Mouse (Mus musculus): ENCODE measurements at regions not wholly inside any gene's neighbourhood (a gene's known extent, or its start where the extent isn't known, plus 50 kb on each side); places are given as distances from the start of the nearest gene placed in this dataset.

DNA sequence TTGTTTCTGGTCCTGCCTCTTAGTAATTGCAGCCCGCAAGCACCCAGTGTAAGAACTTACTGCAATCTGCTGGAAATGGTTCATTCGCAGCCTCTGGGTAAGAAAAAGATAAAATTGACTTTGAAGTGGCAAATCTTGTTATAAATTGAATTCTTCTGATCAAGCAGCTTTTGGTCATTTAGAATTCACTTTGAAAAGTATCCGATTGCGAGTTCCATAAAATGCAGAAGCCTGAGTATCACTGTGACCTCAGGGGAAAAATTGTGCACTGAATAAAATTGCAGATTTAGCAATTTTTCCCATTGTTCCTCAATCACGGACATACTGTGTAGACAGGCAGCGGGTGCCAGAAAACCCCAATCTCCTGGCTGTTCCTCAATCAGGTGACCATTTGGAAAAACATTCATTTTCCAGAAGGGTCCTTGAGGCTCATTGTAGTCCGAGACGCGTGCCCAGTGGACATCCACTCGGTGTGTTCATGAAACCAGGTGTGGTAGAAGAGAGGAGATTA is 320.4 kb downstream of the Cmpk2 start:
- in situ Hi-C loops (cut with MboI, MseI), result no loop called here

DNA sequence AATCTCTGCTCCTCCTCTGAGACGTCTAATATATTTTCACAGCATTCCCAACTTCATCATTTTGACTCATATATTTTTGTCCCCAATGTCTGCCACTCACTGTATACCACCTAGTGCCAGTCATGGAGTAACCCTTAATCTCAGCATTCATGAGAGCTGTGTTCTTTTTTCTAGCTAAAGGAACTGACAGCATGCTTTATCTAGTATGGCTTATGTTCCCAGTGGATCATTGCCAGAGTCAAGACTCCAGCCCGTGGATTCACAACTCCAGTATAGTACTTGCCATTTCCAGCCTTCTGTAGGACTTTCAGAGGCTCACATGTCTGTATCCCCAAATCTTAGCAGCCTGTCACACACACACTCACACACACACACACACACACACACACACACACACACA is 316.5 kb downstream of the Cmpk2 start:
- in situ Hi-C loops (cut with MboI, MseI), result no loop called here

DNA sequence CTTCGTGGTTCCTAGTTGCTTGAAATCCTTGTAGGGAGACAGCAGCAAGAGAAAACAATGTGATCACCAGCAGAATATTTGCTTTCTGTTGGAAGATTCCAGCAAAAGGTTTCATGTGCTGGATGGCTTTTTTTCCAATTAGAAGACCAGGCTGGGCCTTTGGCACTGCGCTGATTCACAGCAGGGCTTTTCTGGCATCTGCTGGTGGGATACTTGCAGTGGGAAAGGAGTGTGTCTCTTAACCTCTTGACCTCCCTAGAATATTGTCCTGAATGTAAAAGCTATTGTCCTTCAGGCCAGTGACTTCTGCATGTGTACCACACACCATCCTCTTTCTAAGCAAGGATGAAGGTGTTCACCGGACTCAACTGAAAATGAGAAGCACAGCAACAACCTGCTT is 315.4 kb downstream of the Cmpk2 start:
- in situ Hi-C loops (cut with MboI, MseI), result no loop called here

DNA sequence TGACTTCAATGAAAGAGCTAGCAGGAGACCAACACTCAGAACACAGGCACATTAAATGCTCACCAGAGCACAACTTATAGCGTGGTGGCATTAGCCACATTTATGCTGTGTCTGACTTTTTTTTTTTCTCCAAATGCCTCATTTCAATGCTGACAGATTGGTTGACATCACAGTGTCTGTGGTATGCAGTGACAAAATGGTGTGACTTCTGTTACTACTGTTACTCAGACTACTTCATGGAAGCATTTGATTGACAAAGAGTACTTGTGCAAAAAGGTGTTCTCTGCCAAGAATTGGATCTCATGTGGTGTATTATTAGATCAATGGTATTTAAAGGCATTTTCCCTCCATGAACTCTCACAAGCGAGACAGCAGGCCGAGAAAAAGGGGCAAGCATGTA is 314.8 kb downstream of the Cmpk2 start:
- in situ Hi-C loops (cut with MboI, MseI), result no loop called here

DNA sequence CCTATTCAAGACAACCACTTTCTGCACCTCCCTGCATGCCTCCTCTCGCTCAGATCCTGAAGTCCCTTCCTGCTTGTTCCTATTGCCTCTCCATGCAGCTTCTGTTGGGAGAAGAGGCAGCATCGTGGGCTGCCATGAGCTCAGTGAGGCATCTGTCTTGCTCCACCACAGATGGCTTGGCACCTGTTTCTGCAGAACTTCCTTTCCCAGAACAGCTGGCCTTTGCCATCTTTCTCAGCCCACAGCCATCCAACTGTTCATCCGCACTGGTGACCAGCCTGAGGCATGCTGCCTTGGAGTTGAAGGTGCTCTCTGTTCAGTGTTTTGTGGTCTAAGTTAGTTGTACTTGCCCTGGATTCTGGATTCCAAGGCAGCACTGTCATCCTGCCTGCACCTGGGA is 312.5 kb downstream of the Cmpk2 start:
- in situ Hi-C loops (cut with MboI, MseI), result no loop called here

DNA sequence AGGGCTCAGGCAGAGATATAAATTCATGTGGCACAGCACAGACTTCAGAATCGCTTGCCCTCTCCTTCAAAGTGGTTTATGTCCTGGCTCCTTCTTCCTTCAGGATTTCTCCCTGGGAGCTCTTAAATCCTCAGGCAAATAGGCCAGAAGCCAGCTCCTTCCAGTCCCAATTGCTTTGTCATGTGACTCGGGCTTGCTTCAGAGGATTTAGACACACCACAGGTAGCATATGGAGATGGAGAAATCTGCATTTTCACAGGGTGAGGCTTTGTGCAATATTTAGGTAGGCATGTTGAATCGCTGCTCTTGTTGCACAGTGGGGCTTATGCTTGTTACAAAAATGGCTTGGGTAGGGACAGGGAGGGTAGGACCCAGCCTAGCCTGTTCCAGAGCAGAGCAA is 309.8 kb downstream of the Cmpk2 start:
- in situ Hi-C loops (cut with MboI, MseI), result no loop called here

DNA sequence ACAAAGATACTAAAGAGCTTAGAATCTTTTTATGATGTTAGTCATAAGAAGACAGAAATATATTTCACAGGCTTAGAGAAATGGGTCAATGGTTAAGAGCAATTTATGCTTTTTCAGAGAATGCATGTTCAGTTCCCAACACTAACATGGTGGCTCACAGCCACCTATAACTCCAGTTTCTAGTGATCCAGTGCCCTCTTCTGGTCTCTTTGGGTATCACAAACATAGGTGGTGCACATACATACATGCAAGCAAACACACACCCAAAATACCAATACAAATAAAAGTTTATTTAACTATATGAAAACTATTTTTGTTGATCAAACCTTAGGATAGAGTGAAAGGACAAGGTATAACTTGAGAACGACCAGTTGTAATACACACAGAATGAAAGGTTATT is 308.0 kb downstream of the Cmpk2 start:
- in situ Hi-C loops (cut with MboI, MseI), result no loop called here

DNA sequence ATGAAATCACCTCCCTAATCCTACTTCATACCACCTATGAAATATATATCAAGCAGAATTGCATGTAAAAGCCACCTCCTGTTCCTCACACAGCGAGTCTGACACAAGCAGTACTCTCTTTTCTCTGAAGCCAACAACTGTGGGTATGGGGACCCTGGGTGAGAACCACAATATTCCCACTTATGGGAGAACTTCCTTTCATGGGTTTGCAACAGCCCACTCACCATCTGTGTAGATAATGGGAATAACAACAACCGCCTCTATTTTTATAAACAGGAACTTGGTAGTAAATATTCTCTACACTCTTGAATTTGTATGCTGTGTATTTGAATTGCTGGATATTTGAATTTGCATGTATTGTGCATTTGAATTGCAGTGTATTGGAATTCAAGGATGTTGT is 305.0 kb downstream of the Cmpk2 start:
- in situ Hi-C loops (cut with MboI, MseI), result no loop called here

DNA sequence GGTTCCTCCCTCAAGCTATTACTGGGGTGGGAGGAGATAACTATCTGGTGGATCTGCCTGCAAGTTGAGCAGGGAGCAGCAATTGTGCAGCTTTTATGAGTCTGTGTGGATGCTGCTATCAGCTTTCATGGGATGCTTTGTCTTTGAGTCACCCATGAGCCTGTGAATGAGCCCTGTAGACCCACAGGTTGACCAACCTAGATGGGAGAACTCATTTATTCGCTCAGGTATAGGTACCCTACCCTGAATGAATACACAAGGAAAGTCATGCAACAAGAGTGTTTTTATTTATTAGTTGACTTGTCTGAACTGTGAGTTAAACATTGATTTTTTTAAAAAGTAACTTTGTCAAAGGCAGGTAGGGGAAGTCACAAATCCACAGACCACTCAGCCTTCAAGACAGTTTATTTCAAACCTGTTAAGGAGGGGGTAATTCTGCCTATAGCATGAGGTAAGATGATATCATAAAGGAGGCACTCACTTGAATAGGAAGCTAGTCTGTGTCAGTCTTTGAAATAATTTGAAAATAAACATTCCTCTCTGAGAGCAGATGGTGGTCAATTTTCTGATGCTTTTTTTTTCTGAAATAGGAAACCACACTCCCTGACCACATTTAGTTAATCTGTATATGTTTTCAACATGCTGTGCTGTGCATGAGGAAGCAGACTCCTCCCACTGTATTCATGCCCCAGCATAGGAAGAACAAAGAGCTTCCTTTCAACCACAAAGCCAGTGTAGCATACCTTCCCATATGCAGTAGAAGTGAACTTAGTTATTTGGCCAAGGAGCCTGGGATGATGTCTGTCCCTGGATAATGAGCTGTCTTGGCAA is 302.0 kb downstream of the Cmpk2 start:
- in situ Hi-C loops (cut with MboI, MseI), result no loop called here

DNA sequence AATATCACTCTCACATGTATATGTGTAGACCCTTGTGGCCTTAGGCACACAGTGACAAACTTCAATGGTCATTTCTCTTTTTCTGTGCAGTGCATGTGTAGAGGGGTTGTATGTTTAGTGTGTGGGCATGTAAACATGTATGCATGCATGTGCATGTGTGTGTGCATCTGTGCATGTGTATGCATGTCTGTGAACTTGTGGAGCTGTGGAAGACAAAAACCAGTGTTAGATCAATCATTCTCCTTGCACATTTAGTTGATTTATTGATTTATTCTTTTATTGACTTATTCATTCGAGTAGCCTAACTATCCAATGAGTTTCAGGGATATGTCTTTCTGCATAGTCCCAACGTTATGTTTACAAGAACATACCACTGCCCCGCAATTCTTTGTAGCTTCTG is 298.5 kb downstream of the Cmpk2 start:
- in situ Hi-C loops (cut with MboI, MseI), result no loop called here

DNA sequence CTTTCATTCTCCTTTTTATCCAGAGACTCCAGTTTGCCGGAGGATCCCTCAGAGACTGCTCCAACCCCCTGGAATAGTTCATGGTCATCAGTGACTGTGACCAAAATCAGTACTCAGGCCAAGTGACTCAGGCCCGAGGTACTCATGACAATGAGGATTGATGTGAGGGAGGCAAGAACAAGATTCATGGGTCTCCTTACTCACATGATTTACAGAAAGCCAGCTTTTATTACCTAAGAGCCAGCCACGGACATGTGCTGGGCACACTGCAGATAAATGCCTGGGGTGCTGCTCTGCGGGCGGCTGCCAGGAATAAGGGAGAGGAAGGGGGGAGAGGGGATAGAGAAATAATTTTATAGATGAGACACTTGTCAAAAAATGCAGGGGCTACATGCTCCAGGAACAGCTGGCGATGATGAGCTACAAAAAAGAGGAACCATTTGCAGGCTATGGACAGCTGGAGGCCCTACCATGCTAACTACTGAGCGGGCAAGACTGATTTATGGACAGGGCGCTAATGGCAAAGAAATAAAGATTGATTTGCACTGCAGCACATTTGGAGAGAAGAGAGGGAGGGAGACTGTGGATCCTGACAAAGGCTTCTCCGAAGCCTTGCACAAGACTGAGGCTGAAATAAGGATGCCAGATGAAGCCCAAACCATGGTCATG is 289.8 kb downstream of the Cmpk2 start:
- in situ Hi-C loops (cut with MboI, MseI), result no loop called here

DNA sequence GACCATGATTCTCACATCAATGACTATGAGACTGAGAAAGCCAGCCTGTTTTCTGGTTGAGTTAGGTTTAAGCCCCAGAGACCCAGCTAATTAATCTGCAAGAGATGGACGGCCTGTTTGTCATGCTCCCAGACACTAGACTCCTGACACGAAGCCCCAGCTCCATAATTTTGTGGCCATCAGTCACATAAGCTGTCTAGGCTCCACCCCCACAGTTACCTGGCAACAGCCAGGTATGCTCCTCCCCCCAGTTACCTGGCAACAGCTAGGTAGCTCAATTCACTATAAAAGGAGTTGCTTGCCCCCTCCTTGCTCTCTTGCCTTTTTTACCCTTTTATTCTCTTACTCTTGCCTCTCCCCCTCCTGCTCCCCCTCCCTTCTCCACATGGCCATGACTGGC is 287.3 kb downstream of the Cmpk2 start:
- in situ Hi-C loops (cut with MboI, MseI), result no loop called here

DNA sequence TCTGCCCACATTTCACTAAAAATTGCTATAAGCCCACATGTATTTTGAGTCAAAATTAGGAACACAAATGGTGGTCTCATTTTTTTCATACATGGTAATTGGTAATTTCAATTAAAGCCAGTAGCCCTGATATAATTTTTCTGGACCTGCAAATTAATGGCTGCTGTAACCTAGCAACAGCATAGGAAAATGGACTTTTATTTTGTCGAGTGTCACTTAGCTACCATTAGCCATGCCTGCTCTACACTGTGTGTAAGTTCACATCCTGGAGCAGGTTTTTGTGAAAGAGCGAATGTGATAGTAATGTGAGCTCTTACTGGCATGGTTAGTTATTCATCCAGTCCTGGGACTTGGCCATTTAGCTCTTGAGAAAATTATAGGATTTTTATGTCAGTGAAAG is 285.6 kb downstream of the Cmpk2 start:
- in situ Hi-C loops (cut with MboI, MseI), result no loop called here

DNA sequence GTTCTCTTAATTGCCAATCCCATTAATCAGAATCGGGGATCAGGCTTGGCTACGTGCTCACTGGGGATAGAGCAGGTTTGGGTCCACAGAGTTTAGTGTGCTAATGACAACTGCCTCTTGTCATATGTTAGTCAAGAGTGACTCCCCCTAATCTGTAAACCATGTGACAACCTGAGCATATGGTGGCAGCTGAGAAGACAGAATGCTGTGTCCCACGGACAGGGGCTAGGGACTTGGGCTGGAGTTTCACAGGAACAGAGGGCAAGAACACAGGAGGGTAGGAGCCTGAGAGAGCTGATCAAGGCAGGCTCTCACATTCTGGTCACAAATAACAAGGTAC is 265.5 kb downstream of the Cmpk2 start:
- in situ Hi-C loops (cut with MboI, MseI), result no loop called here

DNA sequence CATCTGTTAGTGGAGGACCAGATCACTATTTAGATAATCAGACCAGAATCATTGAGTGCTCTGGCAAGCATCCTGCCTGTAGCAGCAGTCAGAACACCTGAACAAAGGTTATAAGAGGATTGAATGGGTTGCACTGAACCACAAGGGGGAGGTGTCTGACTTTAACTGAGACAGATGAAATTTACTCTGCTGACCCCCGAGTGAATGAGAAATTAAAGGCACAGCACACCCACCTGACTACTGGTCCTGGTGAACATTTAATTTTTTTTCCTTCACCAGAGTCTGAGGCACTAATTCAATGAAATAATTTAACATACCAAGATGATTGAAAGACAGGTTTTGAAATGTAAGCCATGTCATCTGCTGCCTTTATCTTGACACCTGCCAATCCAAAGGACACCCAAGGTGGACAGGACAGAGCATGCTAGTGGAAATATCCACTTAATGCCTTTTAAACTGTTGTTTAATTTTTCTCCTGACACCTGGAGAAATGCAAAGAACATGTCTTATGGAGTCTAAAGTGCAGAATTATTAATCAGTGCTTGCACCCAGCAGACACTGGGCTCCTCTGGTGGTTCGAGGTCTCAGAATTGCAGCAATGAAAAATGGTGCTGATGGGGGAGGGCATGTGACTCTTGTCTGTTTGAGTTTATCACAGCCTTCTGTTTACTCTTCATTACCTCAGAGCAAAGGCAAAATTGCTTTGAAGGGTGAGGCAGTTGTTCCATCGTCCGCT is 265.0 kb downstream of the Cmpk2 start:
- in situ Hi-C loops (cut with MboI, MseI), result no loop called here

DNA sequence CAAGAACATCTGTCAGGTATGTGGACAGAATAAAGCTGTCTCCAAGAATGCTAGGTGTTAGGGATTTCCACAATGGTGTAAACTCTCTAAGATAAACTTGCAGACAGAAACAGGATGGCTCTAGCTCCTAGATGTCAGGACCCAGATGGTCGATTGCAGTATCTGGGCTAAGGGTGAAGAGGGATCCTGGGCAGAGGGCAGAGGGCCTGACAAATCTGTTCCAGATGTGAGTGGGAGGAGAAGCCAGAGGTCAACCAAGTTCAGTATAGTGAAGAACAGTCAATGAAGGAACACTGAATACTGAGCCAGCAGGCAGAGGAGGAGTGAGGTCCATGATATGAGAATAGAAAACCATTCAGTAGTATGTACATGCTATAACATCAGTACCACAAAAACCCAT is 254.4 kb downstream of the Cmpk2 start:
- in situ Hi-C loops (cut with MboI, MseI), result no loop called here

DNA sequence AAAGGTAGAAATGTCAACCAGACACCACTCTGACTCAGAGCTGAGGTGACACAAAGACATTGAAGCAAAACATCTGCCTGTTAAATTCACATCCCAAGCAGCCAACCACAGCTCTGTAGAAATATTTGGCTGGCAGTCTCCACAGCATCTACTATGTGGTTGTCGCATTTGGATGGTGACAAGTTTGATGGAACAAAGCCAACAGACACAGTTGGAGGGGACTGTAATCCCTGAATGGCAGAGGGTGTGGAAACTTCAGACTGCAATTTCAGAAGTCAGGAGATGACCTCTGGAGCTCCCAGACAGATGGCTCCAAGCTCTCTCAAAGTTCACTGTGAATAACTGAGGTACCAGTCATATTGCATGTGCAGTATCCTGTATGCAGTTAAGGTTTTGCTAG is 229.8 kb downstream of the Cmpk2 start:
- in situ Hi-C loops (cut with MboI, MseI), result no loop called here

DNA sequence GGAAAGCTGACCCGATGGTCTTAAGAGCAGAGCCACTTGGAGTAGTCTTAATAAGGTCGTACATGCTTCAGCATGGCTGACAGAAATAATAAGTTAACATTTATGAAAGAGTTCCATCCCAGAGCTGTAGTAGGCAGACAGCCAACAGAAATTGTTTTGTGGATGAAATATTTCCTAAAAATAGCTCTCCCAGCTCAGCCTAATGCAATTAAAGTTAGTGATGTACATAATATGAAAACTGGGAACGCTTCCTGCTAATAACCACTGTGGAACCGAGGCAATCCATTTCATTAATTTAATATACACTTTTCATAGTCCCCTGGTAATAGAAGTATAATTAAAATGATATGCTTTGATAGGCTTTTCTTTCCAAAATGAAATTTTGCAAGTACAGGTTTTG is 219.0 kb downstream of the Cmpk2 start:
- in situ Hi-C loops (cut with MboI, MseI), result no loop called here

DNA sequence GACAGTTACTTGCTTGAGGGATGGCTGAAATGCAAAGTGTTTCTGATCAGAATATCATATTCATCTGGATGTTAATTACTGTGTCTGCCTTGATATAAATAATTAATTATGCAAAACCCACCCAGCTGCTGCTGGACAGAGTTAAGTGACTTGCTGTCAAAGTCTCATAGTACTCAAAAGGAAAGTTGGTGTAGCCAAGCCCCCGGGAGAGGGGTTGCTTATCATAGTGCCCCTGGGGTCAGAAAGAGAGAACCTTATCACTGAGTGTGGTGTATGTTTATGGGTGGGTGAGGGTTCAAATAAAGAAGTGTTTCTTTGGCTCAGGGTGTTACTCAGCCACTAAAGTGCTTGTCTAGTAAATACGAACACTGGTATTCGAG is 211.6 kb downstream of the Cmpk2 start:
- in situ Hi-C loops (cut with MboI, MseI), result no loop called here

DNA sequence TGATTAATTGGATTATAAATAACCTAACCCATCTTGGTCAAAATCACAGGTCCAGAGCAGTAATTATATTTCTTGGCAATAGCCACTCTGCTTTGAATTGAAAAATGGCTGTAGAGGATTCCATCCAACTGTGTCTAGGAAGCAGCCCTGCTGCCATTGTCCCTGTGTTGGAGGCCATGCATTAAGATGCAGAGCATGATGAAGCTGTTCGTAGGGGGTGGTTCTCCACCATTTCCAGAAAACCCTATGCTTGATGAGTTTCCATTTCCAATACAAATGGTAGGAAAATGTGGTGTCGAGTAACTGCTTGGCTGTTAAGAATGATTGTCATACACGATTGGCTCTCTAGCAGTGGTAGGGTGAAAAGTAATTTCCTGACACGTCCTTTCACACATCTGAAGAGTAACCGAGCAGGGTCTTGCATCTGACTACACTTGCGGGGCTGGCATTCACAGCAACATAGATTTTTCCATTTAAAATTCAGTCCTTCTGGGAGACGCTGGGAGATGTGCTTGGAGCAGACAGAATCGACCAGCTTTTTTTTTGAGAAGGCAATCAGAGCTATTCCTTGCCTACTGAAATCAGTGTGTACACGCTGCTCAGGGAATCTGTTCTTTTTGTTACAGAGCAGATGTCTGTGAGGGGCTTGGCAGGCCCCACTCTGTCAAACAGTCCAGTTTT is 211.0 kb downstream of the Cmpk2 start:
- in situ Hi-C loops (cut with MboI, MseI), result no loop called here

DNA sequence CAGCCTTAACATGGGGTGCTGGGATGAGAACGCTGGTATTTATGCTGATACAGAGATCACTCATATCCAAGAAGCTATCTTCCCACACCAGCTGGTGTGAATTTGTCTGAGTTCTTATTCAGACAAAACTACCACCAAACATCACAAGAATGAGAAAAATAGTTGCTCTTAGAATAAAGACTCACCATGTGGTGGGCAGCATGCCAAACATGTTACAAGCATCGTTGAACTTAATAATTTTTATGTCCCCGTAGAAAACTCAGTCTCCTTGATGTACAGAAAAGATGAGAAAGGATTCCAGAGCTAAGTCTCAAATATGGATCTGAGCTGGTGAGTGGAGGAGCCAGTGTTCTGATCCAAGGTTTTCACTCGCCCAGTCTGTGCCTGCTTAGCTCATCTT is 196.5 kb downstream of the Cmpk2 start:
- in situ Hi-C loops (cut with MboI, MseI), result no loop called here

DNA sequence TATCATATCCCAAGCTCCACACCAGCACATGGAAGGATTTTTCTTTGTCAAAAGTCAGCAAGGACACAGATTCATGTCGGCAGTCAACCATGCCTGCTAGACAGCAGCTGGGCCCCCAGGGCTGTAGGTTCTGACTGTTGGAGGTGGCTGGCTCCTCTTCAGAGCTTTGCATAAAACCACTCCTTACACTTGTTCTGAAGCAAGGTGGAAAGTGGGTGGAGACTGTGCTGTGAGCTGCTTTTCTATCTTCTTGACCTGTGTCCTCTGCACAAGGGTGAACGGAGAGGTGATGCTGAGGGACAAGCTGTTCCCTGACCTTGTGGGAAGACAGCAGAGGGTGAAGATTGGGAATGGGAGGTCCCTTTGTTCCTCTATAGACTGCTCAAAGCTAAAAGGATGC is 185.2 kb downstream of the Cmpk2 start:
- in situ Hi-C loops (cut with MboI, MseI), result no loop called here
